Mouse (Mus musculus) MEL (cell line): Measurements from ENCODE around the gene Rrp12. TPM values are rescaled to one million over a fixed set of nuclear protein-coding genes. Genes with fewer than 3 reads are reported as not detected.
A peak's percentile ranks its signal among the peaks of the same experiment; 100 is the strongest.

ENCODE experiments used
- DNase-seq: peaks from one replicate; pipeline ENCODE4 v3.0.0; 2011; ENCODE audit warnings: low read depth, low spot score
- H3K27ac ChIP-seq: 2 replicates; pipeline ENCODE4 v1.5.1; 2012; ENCODE audit warnings: low read depth, mild to moderate bottlenecking, control low read depth, low read length, moderate library complexity; ENCODE audit not compliant: control insufficient read depth
- H3K27me3 ChIP-seq, 2 experiments: fragments of 150-350 bp in 1 of 2; sonication (generic) in 1 of 2; 2 replicates each; pipeline ENCODE4 v1.6.1; 2012; ENCODE audit warnings: low read length in 2 of 2, mild to moderate bottlenecking in 2 of 2, improper control_type of control experiment in 1 of 2, moderate library complexity in 1 of 2; ENCODE audit not compliant: insufficient read depth in 2 of 2, control insufficient read depth in 1 of 2
- H3K36me3 ChIP-seq, 2 experiments: 2 replicates each; pipeline ENCODE4 v1.6.1; 2012 to 2014; ENCODE audit warnings: low read length in 2 of 2, improper control_type of control experiment in 1 of 2, inconsistent platforms in 1 of 2, mild to moderate bottlenecking in 1 of 2; ENCODE audit not compliant: insufficient read depth in 2 of 2, control insufficient read depth in 1 of 2
- H3K4me1 ChIP-seq, 2 experiments: fragments of 150-350 bp in 1 of 2; sonication (generic) in 1 of 2; 2 replicates each; pipeline ENCODE4 v1.6.1; 2012; ENCODE audit warnings: low read length in 2 of 2, improper control_type of control experiment in 1 of 2, mild to moderate bottlenecking in 1 of 2; ENCODE audit not compliant: insufficient read depth in 2 of 2, control insufficient read depth in 1 of 2
- H3K4me3 ChIP-seq, 2 experiments: fragments of 150-350 bp in 1 of 2; sonication (generic) in 1 of 2; 2 replicates each; pipeline ENCODE4 v1.5.1; 2012; ENCODE audit warnings: low read depth in 2 of 2, low read length in 2 of 2, mild to moderate bottlenecking in 2 of 2, moderate library complexity in 2 of 2, control low read depth in 1 of 2, improper control_type of control experiment in 1 of 2; ENCODE audit not compliant: control insufficient read depth in 1 of 2, insufficient read depth in 1 of 2
- H3K79me2 ChIP-seq: 2 replicates; pipeline ENCODE4 v1.6.1; 2012; ENCODE audit warnings: mild to moderate bottlenecking, low read length, moderate library complexity; ENCODE audit not compliant: control insufficient read depth, poor library complexity, insufficient read depth
- H3K9ac ChIP-seq: 2 replicates; pipeline ENCODE4 v1.6.1; 2012; ENCODE audit warnings: low read depth, mild to moderate bottlenecking, control low read depth, low read length, moderate library complexity; ENCODE audit not compliant: control insufficient read depth, poor library complexity, severe bottlenecking
- H3K9me3 ChIP-seq: fragments of 150-350 bp; sonication (generic); replicated peaks from 2 replicates; pipeline ENCODE4 v1.6.1; 2012; ENCODE audit warnings: mild to moderate bottlenecking, low read length, improper control_type of control experiment, moderate library complexity; ENCODE audit not compliant: insufficient read depth
- CTCF ChIP-seq, 3 experiments: IDR thresholded peaks in 2 of 3; conservative IDR thresholded peaks in 1 of 3; 2 replicates each; pipeline ENCODE4 v1.5.1; 2011 to 2012; ENCODE audit warnings: low read length in 3 of 3, low read depth in 2 of 3, mild to moderate bottlenecking in 2 of 3, improper control_type of control experiment in 1 of 3, inconsistent platforms in 1 of 3, mixed read lengths in 1 of 3, moderate library complexity in 1 of 3; ENCODE audit not compliant: control insufficient read depth in 1 of 3, insufficient read depth in 1 of 3, poor library complexity in 1 of 3, severe bottlenecking in 1 of 3
- E2F4 ChIP-seq: IDR thresholded peaks from 2 replicates; pipeline ENCODE4 v1.6.1; 2011; ENCODE audit warnings: low read depth, low read length, improper control_type of control experiment, borderline replicate concordance
- ELF1 ChIP-seq: IDR thresholded peaks from 2 replicates; pipeline ENCODE4 v1.6.1; 2014; ENCODE audit warnings: low read depth, mild to moderate bottlenecking, inconsistent platforms, low read length, improper control_type of control experiment, moderate library complexity
- MAX ChIP-seq: IDR thresholded peaks from 2 replicates; pipeline ENCODE4 v1.6.1; 2011; ENCODE audit warnings: low read length, improper control_type of control experiment
- MXI1 ChIP-seq: IDR thresholded peaks from 2 replicates; pipeline ENCODE4 v1.6.1; 2011; ENCODE audit warnings: mild to moderate bottlenecking, low read depth, low read length, improper control_type of control experiment
- POLR2AphosphoS2 ChIP-seq: IDR thresholded peaks from 2 replicates; pipeline ENCODE4 v1.6.1; 2011; ENCODE audit warnings: low read length, improper control_type of control experiment
- SIN3A ChIP-seq: IDR thresholded peaks from 2 replicates; pipeline ENCODE4 v1.6.1; 2012; ENCODE audit warnings: low read length, improper control_type of control experiment, inconsistent platforms
- SMC3 ChIP-seq: IDR thresholded peaks from 2 replicates; pipeline ENCODE4 v1.6.1; 2011; ENCODE audit warnings: low read depth, low read length, improper control_type of control experiment
- TAL1 ChIP-seq: IDR thresholded peaks from 2 replicates; pipeline ENCODE4 v1.6.1; 2012; ENCODE audit warnings: mild to moderate bottlenecking, inconsistent platforms, low read length, moderate library complexity, mixed read lengths
- USF1 ChIP-seq: IDR thresholded peaks from 2 replicates; pipeline ENCODE4 v1.6.1; 2014; ENCODE audit warnings: low read depth, mild to moderate bottlenecking, inconsistent platforms, low read length, improper control_type of control experiment, moderate library complexity
- ZC3H11A ChIP-seq: IDR thresholded peaks from 2 replicates; pipeline ENCODE4 v1.6.1; 2012; ENCODE audit warnings: low read depth, mild to moderate bottlenecking, inconsistent platforms, low read length, improper control_type of control experiment
- ZMIZ1 ChIP-seq: IDR thresholded peaks from 2 replicates; pipeline ENCODE4 v1.6.1; 2012; ENCODE audit warnings: low read depth, mild to moderate bottlenecking, inconsistent platforms, low read length, improper control_type of control experiment, moderate library complexity
- polyA plus RNA-seq, 2 experiments: library from polyadenylated mRNA; stranded (reverse) in 1 of 2; unstranded in 1 of 2; fragments of >175 nt in 1 of 2; fragments of >200 nt in 1 of 2; gene quantifications; 2 replicates each; pipeline versions ENCODE4 v1.2.1 to v1.2.4; 2012; ENCODE audit warnings: low replicate concordance in 2 of 2, low read depth in 1 of 2; ENCODE audit not compliant: insufficient read length in 2 of 2, insufficient read depth in 1 of 2, missing spikeins in 1 of 2
- total RNA-seq: library from RNA; depleted of rRNA; stranded (reverse); fragments of 300-350 nt; gene quantifications from 2 replicates; pipeline ENCODE4 v1.2.3, GENCODE M21; 2012

The Rrp12 gene
- total and polyA plus RNA-seq, 3 experiments = 44.5 to 134 (median 106) TPM

DNA sequence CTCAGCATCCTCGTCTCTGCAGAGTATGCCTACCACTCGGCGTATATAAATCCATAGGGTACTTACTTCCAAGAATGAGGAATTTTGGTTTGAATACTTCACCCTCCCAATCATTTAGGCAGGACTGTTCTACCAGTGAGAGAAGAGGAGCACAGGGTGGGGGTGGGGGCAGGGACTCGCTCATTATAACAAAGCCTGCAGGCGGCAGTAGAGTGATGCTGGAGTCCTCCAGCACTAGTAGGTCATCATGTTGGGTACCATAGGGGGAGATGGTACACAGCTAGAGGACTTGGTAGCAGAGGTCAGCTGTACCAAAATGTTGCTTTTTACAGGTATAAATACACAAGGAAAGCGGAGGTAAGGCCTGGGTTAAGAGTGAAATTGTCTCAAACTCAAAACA lies 51.6 kb downstream of the Rrp12 start (continued):
- TF ChIP-seq TAL1 = no peak

DNA sequence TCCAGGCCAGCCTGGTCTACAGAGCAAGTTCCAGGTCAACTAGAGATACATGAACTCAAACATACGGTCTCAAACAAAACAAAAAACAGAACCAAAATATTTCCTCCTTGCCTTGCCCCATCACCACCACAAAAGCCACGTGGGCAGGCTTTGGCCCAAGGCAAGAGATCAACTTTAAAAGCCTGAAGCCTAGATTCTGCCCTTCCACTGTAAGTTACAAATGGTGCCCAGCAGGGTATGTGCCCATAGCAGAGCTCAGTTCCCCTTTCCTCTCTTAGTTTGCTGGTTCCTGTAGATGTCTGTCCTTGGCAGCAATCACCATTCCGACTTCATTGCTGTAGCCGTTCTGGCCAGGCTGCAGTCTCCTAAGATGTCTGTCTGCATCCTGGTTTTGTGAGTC lies 53.3 kb downstream of the Rrp12 start:
- H3K4me1 ChIP-seq = peaks cover 24 to 42% of the 10 kb centered on the region in 2 experiments

DNA sequence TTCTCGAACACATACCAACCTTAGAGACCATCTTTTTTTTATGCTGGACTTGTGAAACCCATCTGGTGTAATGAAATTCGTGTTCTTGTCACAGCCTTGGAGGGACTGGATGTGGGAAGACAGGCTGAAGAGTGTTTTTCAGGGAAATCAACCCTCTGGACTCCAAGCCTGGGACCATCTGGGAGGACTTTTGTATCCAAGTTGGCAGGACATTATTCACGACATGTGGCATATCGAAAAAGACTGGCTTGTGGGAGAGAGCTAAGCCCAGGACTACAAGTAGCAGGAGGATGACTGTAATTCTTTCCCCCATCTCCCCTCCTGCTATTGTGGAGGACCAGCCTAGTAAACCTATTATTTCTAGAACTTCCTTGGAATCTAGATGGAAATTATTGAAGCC lies 53.8 kb downstream of the Rrp12 start:
- TF ChIP-seq POLR2AphosphoS2 = no peak
- TF ChIP-seq E2F4 = no peak
- TF ChIP-seq SIN3A = peak; percentile 14; the same call in 1 of the 2 replicates
- 0 out of 2 replicates have a peak, but pooled peaks have one; percentile 30 for TF ChIP-seq MXI1
- no peak for TF ChIP-seq ZMIZ1
- 0 out of 2 replicates have a peak, but pooled peaks have one; percentile 36 for TF ChIP-seq ELF1
- 0 out of 2 replicates have a peak, but pooled peaks have one; percentile 33 for TF ChIP-seq MAX
- no peak for TF ChIP-seq CTCF (IDR thresholded peaks at IDR 0.05 in 2 of 3, conservative IDR thresholded peaks at IDR 0.05 in 1 of 3; ENCODE audit: control insufficient read depth in 1 of 3, insufficient read depth in 1 of 3, low read depth in 2 of 3, low read length in 3 of 3, poor library complexity in 1 of 3, severe bottlenecking in 1 of 3)
- Histone ChIP-seq H3K4me3 (no peak overlapping the region), H3K4me1 (peaks cover 25 to 44% of the 10 kb centered on the region in 2 experiments), H3K36me3 (peaks cover 0 to 47% of the 10 kb centered on the region in 2 experiments; a peak in 2 of 4 replicates), H3K9me3 (no peaks in the 10 kb centered on the region), H3K27me3 (no peaks in the 10 kb centered on the region), H3K79me2 (peaks cover 32% of the 10 kb centered on the region), H3K9ac (no peak overlapping the region), H3K27ac (peak overlapping the region; percentile 82; the same call in 1 of the 2 replicates)
- DNase-seq = no peak

More for the DNA sequence above, 53.3 kb downstream of the Rrp12 start:
- DNase-seq = peak; percentile 67
- no peak for TF ChIP-seq ZMIZ1
- peak; percentile 6; the same call in 1 of the 2 replicates for TF ChIP-seq MXI1
- TF ChIP-seq SIN3A = peak; percentile 10; the same call in 1 of the 2 replicates
- TF ChIP-seq ZC3H11A = no peak
- TF ChIP-seq USF1 = 0 out of 2 replicates have a peak, but pooled peaks have one; percentile 24
- 0 out of 2 replicates have a peak, but pooled peaks have one; percentile 12 for TF ChIP-seq SMC3
- Histone ChIP-seq H3K4me3 (no peak overlapping the region), H3K9ac (no peak overlapping the region), H3K79me2 (peaks cover 37% of the 10 kb centered on the region), H3K27ac (peak overlapping the region; percentile 82; the same call in 1 of the 2 replicates), H3K36me3 (peaks cover 0 to 45% of the 10 kb centered on the region in 2 experiments; a peak in 2 of 4 replicates), H3K9me3 (no peaks in the 10 kb centered on the region), H3K27me3 (no peaks in the 10 kb centered on the region)
